Mouse (Mus musculus) neutrophil, adult 83 days (primary cell): Measurements from ENCODE around the gene Atp6v1g1. TPM values are rescaled to one million over a fixed set of nuclear protein-coding genes. Genes with fewer than 3 reads are reported as not detected.

Source experiments
- total RNA-seq, 2 experiments: library from RNA; stranded (reverse); gene quantifications; one replicate each; pipeline ENCODE4 v1.2.4; 2023

The Atp6v1g1 gene
- total RNA-seq: 100 to 1,000 TPM; 118 to 134 TPM

DNA sequence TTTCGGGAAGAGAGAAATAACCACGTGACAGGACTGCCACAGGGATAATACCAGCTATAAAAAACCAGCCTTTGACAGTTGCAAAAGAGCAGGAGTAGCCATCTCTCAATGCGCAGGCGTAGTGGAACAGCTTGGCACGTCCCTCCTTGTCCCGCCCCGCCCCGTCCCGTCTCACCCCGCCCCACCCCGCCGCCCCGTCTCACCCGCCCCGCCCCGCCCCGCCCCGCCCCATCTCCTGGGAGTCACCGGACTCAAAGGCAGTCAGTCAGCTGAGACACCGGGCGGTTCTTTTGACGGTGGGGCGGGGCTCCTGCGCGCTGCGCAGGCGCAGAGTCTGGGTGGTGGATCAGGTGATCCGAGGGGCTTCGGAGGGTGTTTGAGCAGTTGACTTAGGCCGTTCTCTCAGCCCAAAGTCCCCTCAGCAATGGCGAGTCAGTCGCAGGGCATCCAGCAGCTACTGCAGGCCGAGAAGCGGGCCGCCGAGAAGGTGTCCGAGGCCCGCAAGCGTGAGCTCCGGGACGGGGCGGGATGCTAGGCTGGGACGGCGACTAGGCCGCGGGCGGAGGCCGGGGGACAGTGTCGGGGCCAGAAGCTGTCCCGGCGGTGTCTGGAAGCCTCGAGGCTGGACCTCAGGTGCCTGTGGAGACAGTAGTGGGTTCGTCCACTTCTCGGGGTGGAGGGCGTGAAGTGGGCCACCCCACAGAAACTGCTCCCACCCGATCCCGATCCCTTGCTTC, at the start of gene Atp6v1g1:
TSS of gene Atp6v1g1 (plus strand) at position 279 of the 737 bp plus-strand sequence.

DNA sequence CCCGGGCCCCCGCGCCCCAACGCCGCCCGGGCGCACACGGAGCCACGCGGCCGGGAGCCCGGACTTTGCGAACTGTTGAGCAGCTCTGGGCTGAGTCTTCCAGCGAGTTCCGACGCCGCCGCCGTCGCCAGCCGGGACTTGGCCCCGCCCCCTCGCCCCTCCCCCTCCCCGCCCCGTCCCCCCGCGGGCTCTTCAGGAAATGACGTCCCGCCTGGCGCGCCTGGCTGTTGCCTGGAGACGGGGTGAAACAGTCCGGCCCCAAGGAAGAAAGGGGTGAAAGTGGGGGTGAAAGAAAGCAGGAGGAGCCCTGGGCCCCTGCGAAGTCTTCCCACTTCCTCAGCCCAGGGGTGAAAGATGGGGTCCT, 48.7 kb upstream of the Atp6v1g1 start, which contains the start of gene Whrn:
TSS of gene Whrn (minus strand) at position 77 of the 364 bp plus-strand sequence.

GRCm38 (mm10) chr4:63558407-63559081, 14.0 kb downstream of the Atp6v1g1 start, which contains the start of gene Tmem268:
Gene Tmem268, plus strand, starts transcription at chr4:63558781.

Other genes with a start within 250 kb of the Atp6v1g1 start
- gene Orm1, start 200.2 kb upstream of the Atp6v1g1 start, total RNA-seq: 10 to 100 TPM; 39.2 to 49.8 TPM
- not detected for gene Orm3, start 188.6 kb upstream of the Atp6v1g1 start, total RNA-seq
- 1 to 10 TPM; 2.1 to 2.2 TPM for gene Orm2, start 182.3 kb upstream of the Atp6v1g1 start, total RNA-seq
- 100 to 1,000 TPM; 236 to 274 TPM for gene Akna, start 141.4 kb upstream of the Atp6v1g1 start, total RNA-seq
- 1 to 10 TPM; 1.4 to 1.5 TPM for gene Whrn, start 48.8 kb upstream of the Atp6v1g1 start, total RNA-seq
- gene Tmem268, start 14.0 kb downstream of the Atp6v1g1 start, total RNA-seq: 10 to 100 TPM; 24.7 to 25.8 TPM
- not detected for gene Gm11213, start 60.5 kb downstream of the Atp6v1g1 start, total RNA-seq
- gene Tex48, start 77.7 kb downstream of the Atp6v1g1 start, total RNA-seq: not detected
- gene Gm11214, start 118.6 kb downstream of the Atp6v1g1 start, total RNA-seq: not detected
- gene Tnfsf15, start 200.3 kb downstream of the Atp6v1g1 start, total RNA-seq: under 1 TPM in 1 of 2 experiments, not detected in 1; 0.09 TPM